Mouse (Mus musculus) monocyte, adult 5-6 weeks (primary cell): Measurements from ENCODE around the gene Dock6. TPM values are rescaled to one million over a fixed set of nuclear protein-coding genes. Genes with fewer than 3 reads are reported as not detected.
A peak's percentile ranks its signal among the peaks of the same experiment; 100 is the strongest.

Experiments used
- ATAC-seq: fragments of 153-309, 156-312 bp; replicated peaks from 2 replicates; pipeline ENCODE4 v1.8.0; 2017; ENCODE audit warnings: mild to moderate bottlenecking; ENCODE audit not compliant: low TSS enrichment, insufficient number of reproducible peaks, severe bottlenecking, poor library complexity, low FRiP score
- total RNA-seq: library from RNA; stranded (forward); fragments of 200-1000, 200-491, 200-594 nt; gene quantifications from 3 replicates; pipeline ENCODE4 v1.2.3, GENCODE M21; 2017

Gene Dock6
- total RNA-seq, 1 experiment from 2014 or later: 15.0 TPM

- no peak for ATAC-seq
These were observed 32.3 kb downstream of the Dock6 start for GRCm38 (mm10) chr9:21820183-21820582.

- no peak for ATAC-seq
These were observed 33.2 kb downstream of the Dock6 start for GRCm38 (mm10) chr9:21819181-21819729.

GRCm38 (mm10) chr9:21818561-21818960, 33.9 kb downstream of the Dock6 start:
- ATAC-seq: no peak

GRCm38 (mm10) chr9:21818125-21818524, 34.3 kb downstream of the Dock6 start:
- no peak for ATAC-seq

GRCm38 (mm10) chr9:21816716-21817305, 35.6 kb downstream of the Dock6 start:
- ATAC-seq: peak; percentile 30; the same call in 1 of the 2 replicates

GRCm38 (mm10) chr9:21811170-21811569, 41.3 kb downstream of the Dock6 start:
- ATAC-seq: no peak

GRCm38 (mm10) chr9:21808561-21808960, 43.9 kb downstream of the Dock6 start:
- no peak for ATAC-seq

GRCm38 (mm10) chr9:21806976-21807375, 45.5 kb downstream of the Dock6 start:
- ATAC-seq: no peak

- no peak for ATAC-seq
These were observed 46.1 kb downstream of the Dock6 start for GRCm38 (mm10) chr9:21806363-21806762.

- ATAC-seq: peak; percentile 84
These were observed 48.3 kb downstream of the Dock6 start for GRCm38 (mm10) chr9:21803986-21804644.

GRCm38 (mm10) chr9:21801591-21801990, 50.8 kb downstream of the Dock6 start:
- no peak for ATAC-seq

- ATAC-seq: no peak
These were observed 51.3 kb downstream of the Dock6 start for GRCm38 (mm10) chr9:21801121-21801520.

GRCm38 (mm10) chr9:21799010-21799350, 53.5 kb downstream of the Dock6 start:
- ATAC-seq: no peak

- peak; percentile 37; the same call in 1 of the 2 replicates for ATAC-seq
These were observed 54.0 kb downstream of the Dock6 start, which contains the start of gene Kank2 for GRCm38 (mm10) chr9:21798345-21799009. Gene Kank2 (minus strand): TSS chr9:21798744.

GRCm38 (mm10) chr9:21797921-21798344, 54.5 kb downstream of the Dock6 start:
- ATAC-seq: 0 out of 2 replicates have a peak, but pooled peaks have one; percentile 11

GRCm38 (mm10) chr9:21796919-21797318, 55.5 kb downstream of the Dock6 start:
- ATAC-seq: no peak

- ATAC-seq: no peak
These were observed 56.2 kb downstream of the Dock6 start for GRCm38 (mm10) chr9:21796259-21796658.

GRCm38 (mm10) chr9:21795579-21795978, 56.9 kb downstream of the Dock6 start:
- ATAC-seq: no peak

- no peak for ATAC-seq
These were observed 57.5 kb downstream of the Dock6 start for GRCm38 (mm10) chr9:21794925-21795324.
